Mouse (Mus musculus) liver, embryonic 11.5 days (tissue): ENCODE data around the gene Gm10639. TPM values are rescaled to one million over a fixed set of nuclear protein-coding genes. Genes with fewer than 3 reads are reported as not detected.
"Not testable (repeated sequence)": the region's sequence is repeated elsewhere in the genome, so short reads cannot be mapped to it uniquely, and the experiment has no call there.

Experiments used
- ATAC-seq: fragments of 200-750 bp; cut with Nextera tagmentation; replicated peaks from 2 replicates; pipeline ENCODE4 v1.8.0; 2017; ENCODE audit warnings: moderate number of reproducible peaks, mild to moderate bottlenecking, moderate TSS enrichment, moderate library complexity; ENCODE audit not compliant: low FRiP score
- DNase-seq: peaks from one replicate; pipeline ENCODE4 v3.0.0-alpha.2; 2017; ENCODE audit warnings: low spot score
- H3K27ac ChIP-seq: fragments of 300-500 bp; sonication (generic); 2 replicates; pipeline ENCODE4 v1.5.1; 2014; ENCODE audit warnings: mild to moderate bottlenecking, low read depth, low read length, control low read depth
- H3K27me3 ChIP-seq: fragments of 300-500 bp; sonication (generic); replicated peaks from 2 replicates; pipeline ENCODE4 v1.6.1; 2014; ENCODE audit warnings: low read length, mixed read lengths; ENCODE audit not compliant: control insufficient read depth, insufficient read depth
- H3K36me3 ChIP-seq: fragments of 300-500 bp; sonication (generic); 2 replicates; pipeline ENCODE4 v1.6.1; 2014; ENCODE audit warnings: mild to moderate bottlenecking, low read length, moderate library complexity, mixed read lengths; ENCODE audit not compliant: control insufficient read depth, insufficient read depth
- H3K4me1 ChIP-seq: fragments of 300-500 bp; sonication (generic); replicated peaks from 2 replicates; pipeline ENCODE4 v1.6.1; 2014; ENCODE audit warnings: low read length, mixed read lengths; ENCODE audit not compliant: control insufficient read depth, insufficient read depth
- H3K4me2 ChIP-seq: fragments of 300-500 bp; sonication (generic); 2 replicates; pipeline ENCODE4 v1.6.1; 2014; ENCODE audit warnings: mild to moderate bottlenecking, control low read depth, moderate library complexity
- H3K4me3 ChIP-seq: fragments of 300-500 bp; sonication (generic); 2 replicates; pipeline ENCODE4 v1.5.1; 2014; ENCODE audit warnings: low read depth, low read length, control low read depth
- H3K9ac ChIP-seq: fragments of 300-500 bp; sonication (generic); 2 replicates; pipeline ENCODE4 v1.6.1; 2014; ENCODE audit warnings: low read depth, low read length, control low read depth
- H3K9me3 ChIP-seq: fragments of 300-500 bp; sonication (generic); 2 replicates; pipeline ENCODE4 v1.6.1; 2016; ENCODE audit warnings: low read length, inconsistent platforms, mixed read lengths; ENCODE audit not compliant: control insufficient read depth
- WGBS: fragments of 180-500 bp; shearing (Covaris S2); extraction: QIAGEN DNeasy Blood & Tissue Kit; methylation state at CpG from one replicate; pipeline ENCODE4 v1.1.7; 2014; 5-methylcytosine and 5-hydroxymethylcytosine counted together
- polyA plus RNA-seq: library from polyadenylated mRNA; unstranded; fragments of >200 nt; fragmentation: Nextera tagmentation; extraction: Ambion mirVana; gene quantifications from 2 replicates; pipeline ENCODE4 v1.2.1, GENCODE M21; 2014

Gene Gm10639
- polyA plus RNA-seq, result not detected in 2 replicates

DNA sequence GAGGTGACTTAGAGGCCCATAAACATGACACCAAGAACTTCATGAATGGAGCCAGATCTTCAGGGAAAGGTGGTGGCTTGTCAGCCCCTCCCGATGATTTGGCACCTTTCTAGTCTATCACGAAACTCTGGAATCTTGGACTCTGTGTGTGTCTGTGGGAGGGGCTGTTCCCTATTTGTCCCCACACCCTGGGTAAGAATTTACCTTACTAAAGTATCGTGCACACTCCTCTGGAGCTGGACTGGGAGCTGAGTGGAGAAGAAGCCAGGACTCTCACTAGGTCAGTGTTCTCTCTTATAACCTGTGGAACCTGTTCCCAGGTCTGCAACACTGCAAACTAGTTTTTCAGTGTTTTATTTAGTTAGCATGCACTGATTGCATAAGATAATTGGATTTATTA lies at the start of gene Gm10639:
Gene Gm10639, plus strand, starts transcription at position 201 of the 400 bp plus-strand sequence.
- H3K4me2 ChIP-seq, H3K36me3 ChIP-seq, H3K4me3 ChIP-seq, ATAC-seq, H3K9ac ChIP-seq, H3K27ac ChIP-seq, H3K27me3 ChIP-seq, H3K4me1 ChIP-seq, H3K9me3 ChIP-seq, DNase-seq: not testable (repeated sequence)
- WGBS, result 74% methylated on average over 3 of the region's 3 CpGs

DNA sequence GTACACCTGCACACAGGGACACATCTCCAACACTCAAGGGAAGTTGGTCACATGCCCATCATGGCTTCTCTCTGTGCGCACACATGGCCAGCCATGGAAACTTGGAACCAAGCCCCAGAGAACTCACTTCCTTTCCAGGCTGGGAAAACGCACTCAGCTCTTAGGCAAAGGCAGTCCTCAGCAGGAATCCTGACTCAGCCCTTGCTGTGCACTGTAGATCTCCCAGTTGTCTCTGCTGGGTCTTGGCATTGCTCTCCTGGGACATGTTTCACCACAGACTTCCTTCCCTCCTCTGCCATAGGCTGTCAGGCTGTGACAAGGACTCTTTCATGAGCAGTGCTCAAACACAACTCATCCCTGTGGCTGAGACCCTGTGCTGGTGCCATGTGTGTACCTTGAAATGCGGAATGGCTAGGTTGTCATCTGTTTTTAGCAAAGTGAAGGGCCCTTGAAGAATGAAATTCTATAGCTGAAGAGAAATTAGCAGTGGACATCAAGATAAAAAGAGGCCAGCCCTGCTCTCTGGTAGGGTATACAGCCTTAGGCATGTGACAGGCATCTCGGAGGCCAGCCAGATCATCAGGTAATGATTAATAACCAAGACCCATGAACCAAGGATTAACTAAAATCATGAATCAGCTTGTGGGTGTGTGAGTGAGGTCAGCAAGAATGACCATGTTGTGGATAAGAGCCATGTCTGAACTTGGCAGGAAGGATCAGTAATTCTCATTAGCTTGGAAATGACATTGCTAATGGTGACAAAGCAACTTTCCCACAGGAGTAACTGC lies 33.8 kb upstream of the Gm10639 start:
- not testable (repeated sequence) for H3K9ac ChIP-seq, H3K9me3 ChIP-seq, H3K27me3 ChIP-seq, DNase-seq, ATAC-seq, H3K4me3 ChIP-seq, H3K36me3 ChIP-seq, H3K27ac ChIP-seq, H3K4me2 ChIP-seq, H3K4me1 ChIP-seq
- 68% methylated on average over 4 of the region's 4 CpGs for WGBS

DNA sequence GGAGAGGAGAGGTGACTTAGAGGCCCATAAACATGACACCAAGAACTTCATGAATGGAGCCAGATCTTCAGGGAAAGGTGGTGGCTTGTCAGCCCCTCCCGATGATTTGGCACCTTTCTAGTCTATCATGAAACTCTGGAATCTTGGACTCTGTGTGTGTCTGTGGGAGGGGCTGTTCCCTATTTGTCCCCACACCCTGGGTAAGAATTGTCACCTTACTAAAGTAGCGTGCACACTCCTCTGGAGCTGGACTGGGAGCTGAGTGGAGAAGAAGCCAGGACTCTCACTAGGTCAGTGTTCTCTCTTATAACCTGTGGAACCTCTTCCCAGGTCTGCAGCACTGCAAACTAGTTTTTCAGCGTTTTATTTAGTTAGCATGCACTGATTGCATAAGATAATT lies 32.8 kb upstream of the Gm10639 start, which contains the start of gene Gm3776:
Gene Gm3776, plus strand, starts transcription at position 216 of the 400 bp plus-strand sequence.
- not testable (repeated sequence) for H3K4me3 ChIP-seq, H3K9me3 ChIP-seq, DNase-seq, H3K36me3 ChIP-seq, H3K27ac ChIP-seq, H3K4me2 ChIP-seq, H3K4me1 ChIP-seq, H3K27me3 ChIP-seq, H3K9ac ChIP-seq, ATAC-seq
- WGBS, result 83% methylated on average over 1 of the region's 3 CpGs

DNA sequence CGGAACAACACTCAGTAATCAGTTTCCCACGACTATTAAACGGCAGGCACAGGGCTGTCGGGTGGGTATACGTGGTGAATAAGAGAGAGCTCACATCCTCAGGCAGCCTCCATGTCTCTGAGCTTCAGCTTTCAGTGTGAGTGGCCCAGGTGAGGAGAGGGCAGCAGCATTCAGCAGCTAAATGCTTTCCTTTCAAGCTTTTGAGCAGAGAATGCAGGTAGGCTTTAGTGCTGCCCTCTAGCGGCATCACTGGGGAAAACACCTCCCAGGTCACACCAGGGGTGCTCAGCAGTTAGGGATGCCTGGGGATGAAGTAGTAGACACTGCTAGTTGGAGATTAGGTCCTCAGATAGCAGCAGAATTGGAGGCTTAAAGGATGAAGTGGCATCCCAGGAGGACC lies 30.0 kb upstream of the Gm10639 start:
- not testable (repeated sequence) for H3K4me3 ChIP-seq, H3K27ac ChIP-seq, H3K9me3 ChIP-seq, H3K4me1 ChIP-seq, H3K9ac ChIP-seq, H3K4me2 ChIP-seq, DNase-seq, H3K36me3 ChIP-seq, H3K27me3 ChIP-seq
- ATAC-seq, result peak; percentile 29
- 0% methylated on average over 1 of the region's 6 CpGs for WGBS

DNA sequence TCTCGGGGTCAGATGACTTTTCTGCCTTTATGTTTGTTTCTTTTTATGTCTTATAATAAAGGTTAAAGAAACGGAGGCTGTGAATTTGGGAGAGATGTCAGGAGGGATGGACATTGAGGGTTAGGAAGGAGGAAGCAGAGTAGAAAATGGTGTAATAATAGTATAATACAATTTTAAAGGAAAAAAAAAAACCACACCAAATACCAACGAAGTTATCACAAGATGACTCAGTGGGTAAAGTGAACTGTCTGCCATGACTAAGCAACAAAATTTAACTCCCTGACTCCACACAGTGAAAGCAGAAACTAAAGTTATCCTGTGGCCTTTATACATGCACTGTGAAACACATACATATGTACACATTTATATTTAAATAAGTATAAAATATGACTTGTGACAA lies 18.8 kb upstream of the Gm10639 start:
- H3K27ac ChIP-seq, H3K4me2 ChIP-seq, ATAC-seq, DNase-seq, H3K4me3 ChIP-seq, H3K9me3 ChIP-seq, H3K4me1 ChIP-seq, H3K27me3 ChIP-seq, H3K36me3 ChIP-seq, H3K9ac ChIP-seq: not testable (repeated sequence)
- 53% methylated on average over 3 of the region's 3 CpGs for WGBS

DNA sequence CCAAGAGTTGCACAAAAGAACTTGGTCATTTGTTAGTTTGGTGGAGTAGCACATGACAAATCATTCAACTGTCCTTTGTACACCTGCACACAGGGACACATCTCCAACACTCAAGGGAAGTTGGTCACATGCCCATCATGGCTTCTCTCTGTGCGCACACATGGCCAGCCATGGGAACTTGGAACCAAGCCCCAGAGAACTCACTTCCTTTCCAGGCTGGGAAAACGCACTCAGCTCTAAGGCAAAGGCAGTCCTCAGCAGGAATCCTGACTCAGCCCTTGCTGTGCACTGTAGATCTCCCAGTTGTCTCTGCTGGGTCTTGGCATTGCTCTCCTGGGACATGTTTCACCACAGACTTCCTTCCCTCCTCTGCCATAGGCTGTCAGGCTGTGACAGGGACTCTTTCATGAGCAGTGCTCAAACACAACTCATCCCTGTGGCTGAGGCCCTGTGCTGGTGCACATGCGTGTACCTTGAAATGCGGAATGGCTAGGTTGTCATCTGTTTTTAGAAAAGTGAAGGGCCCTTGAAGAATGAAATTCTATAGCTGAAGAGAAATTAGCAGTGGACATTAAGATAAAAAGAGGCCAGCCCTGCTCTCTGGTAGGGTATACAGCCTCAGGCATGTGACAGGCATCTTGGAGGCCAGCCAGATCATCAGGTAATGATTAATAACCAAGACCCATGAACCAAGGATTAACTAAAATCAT lies 7.6 kb upstream of the Gm10639 start:
- H3K9me3 ChIP-seq, H3K4me2 ChIP-seq, H3K4me3 ChIP-seq, H3K36me3 ChIP-seq, DNase-seq, ATAC-seq, H3K9ac ChIP-seq, H3K27ac ChIP-seq, H3K4me1 ChIP-seq, H3K27me3 ChIP-seq: not testable (repeated sequence)
- WGBS, result 85% methylated on average over 4 of the region's 4 CpGs

DNA sequence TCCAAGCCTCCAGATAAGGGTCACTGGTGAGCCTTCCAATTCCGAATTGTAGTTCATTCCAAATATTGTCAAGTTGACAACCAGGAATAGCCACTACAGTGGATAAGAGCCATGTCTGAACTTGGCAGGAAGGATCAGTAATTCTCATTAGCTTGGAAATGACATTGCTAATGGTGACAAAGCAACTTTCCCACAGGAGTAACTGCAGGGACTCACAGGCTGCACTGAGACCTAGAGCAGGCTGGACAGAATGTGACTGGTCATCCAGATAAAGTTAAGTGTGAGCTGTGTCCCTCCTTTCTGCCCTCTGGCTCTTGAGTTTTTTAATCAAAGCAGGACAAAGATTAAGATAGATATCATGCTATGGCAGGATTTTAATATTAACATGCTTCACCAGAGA lies 660 bp upstream of the Gm10639 start:
- not testable (repeated sequence) for H3K4me1 ChIP-seq, H3K27me3 ChIP-seq, H3K4me2 ChIP-seq, H3K27ac ChIP-seq, H3K36me3 ChIP-seq, H3K9ac ChIP-seq, DNase-seq, H3K9me3 ChIP-seq, H3K4me3 ChIP-seq, ATAC-seq
- WGBS, result 33% methylated on average over 1 of the region's 1 CpGs

DNA sequence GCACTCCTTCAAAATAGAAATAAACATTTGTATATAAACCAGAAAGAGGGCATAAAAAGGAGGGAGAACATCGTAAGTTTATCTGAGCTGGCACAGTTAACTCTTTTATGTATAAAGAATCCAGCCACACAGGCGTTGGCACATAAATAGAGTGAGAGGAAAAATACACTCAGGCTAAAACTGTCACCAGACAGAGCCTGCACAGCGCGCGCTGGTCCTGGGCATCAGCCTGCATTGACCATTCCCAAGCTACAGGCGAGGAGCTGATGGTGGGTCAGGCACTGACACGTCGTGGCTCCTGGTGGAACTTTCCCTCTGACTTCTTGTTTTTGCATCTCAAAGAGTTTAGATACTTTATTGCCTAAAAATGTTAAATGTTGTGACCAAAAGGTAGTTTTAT lies 2.7 kb downstream of the Gm10639 start:
- H3K27ac ChIP-seq, H3K9ac ChIP-seq, H3K27me3 ChIP-seq, DNase-seq, H3K9me3 ChIP-seq, H3K4me3 ChIP-seq, H3K36me3 ChIP-seq, H3K4me1 ChIP-seq, ATAC-seq, H3K4me2 ChIP-seq: not testable (repeated sequence)
- WGBS, result 83% methylated on average over 8 of the region's 8 CpGs

DNA sequence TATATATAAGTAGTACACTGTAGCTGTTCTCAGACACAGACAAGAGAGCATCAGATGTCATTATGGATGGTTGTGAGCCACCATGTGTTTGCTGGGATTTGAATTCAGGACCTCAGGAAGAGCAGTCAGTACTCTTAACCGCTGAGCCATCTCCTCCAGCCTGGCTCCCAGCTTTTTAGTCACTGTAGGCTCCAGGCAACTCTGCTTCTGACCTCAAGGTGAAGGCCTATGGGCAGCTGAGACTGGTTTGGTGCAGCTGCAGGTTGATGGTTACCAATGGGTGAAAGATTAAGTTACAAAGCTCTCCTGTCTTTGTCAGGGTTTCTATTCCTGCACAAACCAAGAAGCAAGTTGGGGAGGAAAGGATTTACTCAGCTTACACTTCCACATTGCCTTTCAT lies 4.0 kb downstream of the Gm10639 start:
- WGBS, result 85% methylated on average over 1 of the region's 1 CpGs
- not testable (repeated sequence) for H3K4me3 ChIP-seq, H3K27me3 ChIP-seq, ATAC-seq, H3K4me1 ChIP-seq, H3K9me3 ChIP-seq, H3K4me2 ChIP-seq, DNase-seq, H3K27ac ChIP-seq, H3K36me3 ChIP-seq, H3K9ac ChIP-seq
